Mouse (Mus musculus) intestine, embryonic 15.5 days (tissue): ENCODE measurements around the gene Rps6kc1. TPM values are rescaled to one million over a fixed set of nuclear protein-coding genes. Genes with fewer than 3 reads are reported as not detected.

Experiments
- ATAC-seq: fragments of 200-750 bp; cut with Nextera tagmentation; 2 replicates; pipeline ENCODE4 v1.8.0; 2017; ENCODE audit warnings: moderate TSS enrichment, moderate library complexity
- H3K27ac ChIP-seq: fragments of 300-500 bp; sonication (generic); 2 replicates; pipeline ENCODE4 v1.5.1; 2015; ENCODE audit warnings: mild to moderate bottlenecking, inconsistent platforms
- H3K27me3 ChIP-seq: fragments of 300-500 bp; sonication (generic); replicated peaks from 2 replicates; pipeline ENCODE4 v1.6.1; 2015; ENCODE audit warnings: inconsistent platforms
- H3K36me3 ChIP-seq: fragments of 300-500 bp; sonication (generic); 2 replicates; pipeline ENCODE4 v1.6.1; 2015; ENCODE audit warnings: inconsistent platforms
- H3K4me1 ChIP-seq: fragments of 300-500 bp; sonication (generic); replicated peaks from 2 replicates; pipeline ENCODE4 v1.6.1; 2015; ENCODE audit warnings: inconsistent platforms
- H3K4me2 ChIP-seq: fragments of 300-500 bp; sonication (generic); replicated peaks from 2 replicates; pipeline ENCODE4 v1.6.1; 2015; ENCODE audit warnings: mild to moderate bottlenecking, inconsistent platforms
- H3K4me3 ChIP-seq: fragments of 300-500 bp; sonication (generic); replicated peaks from 2 replicates; pipeline ENCODE4 v1.5.1; 2015; ENCODE audit warnings: inconsistent platforms
- H3K9ac ChIP-seq: fragments of 300-500 bp; sonication (generic); 2 replicates; pipeline ENCODE4 v1.6.1; 2015; ENCODE audit warnings: inconsistent platforms
- H3K9me3 ChIP-seq: fragments of 300-500 bp; sonication (generic); 2 replicates; pipeline ENCODE4 v1.6.1; 2016; ENCODE audit warnings: inconsistent platforms
- WGBS: fragments of 180-500 bp; shearing (Covaris S2); methylation state at CpG from one replicate; pipeline ENCODE4 v1.1.7; 2015; 5-methylcytosine and 5-hydroxymethylcytosine counted together
- polyA plus RNA-seq: library from polyadenylated mRNA; unstranded; fragments of >200 nt; fragmentation: Nextera tagmentation; extraction: Ambion mirVana; gene quantifications from 2 replicates; pipeline ENCODE4 v1.2.1, GENCODE M21; 2015

Rps6kc1 gene
- polyA plus RNA-seq, 1 experiment from 2014 or later = 12.1 TPM

DNA sequence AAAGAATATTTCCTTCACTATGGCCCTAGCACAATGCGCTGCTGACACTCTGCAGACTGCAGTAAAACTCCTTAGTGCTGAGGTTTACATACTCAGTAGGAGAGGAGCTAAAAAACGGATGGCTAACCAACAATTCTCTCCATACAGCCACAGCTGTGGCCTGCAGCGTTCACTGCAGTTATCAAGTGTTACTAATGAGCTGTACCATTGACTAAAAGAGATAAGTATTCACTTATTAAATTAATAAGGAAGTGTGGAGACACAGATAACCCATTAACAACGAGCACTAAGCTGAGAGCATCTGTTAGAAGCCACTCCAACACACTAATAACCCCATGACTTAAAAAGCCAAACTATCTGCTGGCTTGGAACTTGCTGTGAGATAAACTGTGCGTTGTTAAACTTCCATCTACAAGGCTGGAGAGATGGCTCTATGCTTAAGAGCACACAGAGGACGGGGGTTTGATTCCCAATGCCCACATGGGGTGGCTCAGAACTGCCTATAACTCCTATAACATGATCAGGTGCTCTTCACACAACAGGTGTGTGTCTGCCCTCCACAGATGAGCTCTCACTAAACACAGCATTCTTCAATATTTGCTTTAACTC lies 17.9 kb downstream of the Rps6kc1 start:
- Histone ChIP-seq H3K9me3 (no peaks in the 10 kb centered on the region), H3K27me3 (no peaks in the 10 kb centered on the region), H3K36me3 (0 out of 2 replicates have a peak, but pooled peaks cover under 1% of the 10 kb centered on the region), H3K9ac (no peak overlapping the region), H3K27ac (no peak overlapping the region), H3K4me2 (no peak overlapping the region), H3K4me3 (no peak overlapping the region), H3K4me1 (no peaks in the 10 kb centered on the region)
- ATAC-seq = no peak
- WGBS = 83% methylated on average over 6 of the region's 6 CpGs

GRCm38 (mm10) chr1:190888646-190889045 lies 22.9 kb downstream of the Rps6kc1 start:
- no peak for ATAC-seq
- H3K27ac ChIP-seq = no peak overlapping the region
- no peaks in the 10 kb centered on the region for H3K27me3 ChIP-seq
- H3K9me3 ChIP-seq = no peaks in the 10 kb centered on the region
- 0 out of 2 replicates have a peak, but pooled peaks cover 10% of the 10 kb centered on the region for H3K36me3 ChIP-seq
- 88% methylated on average over 16 of the region's 16 CpGs for WGBS
- no peak overlapping the region for H3K9ac ChIP-seq
- H3K4me1 ChIP-seq = no peaks in the 10 kb centered on the region
- H3K4me2 ChIP-seq = no peak overlapping the region
- no peak overlapping the region for H3K4me3 ChIP-seq

DNA sequence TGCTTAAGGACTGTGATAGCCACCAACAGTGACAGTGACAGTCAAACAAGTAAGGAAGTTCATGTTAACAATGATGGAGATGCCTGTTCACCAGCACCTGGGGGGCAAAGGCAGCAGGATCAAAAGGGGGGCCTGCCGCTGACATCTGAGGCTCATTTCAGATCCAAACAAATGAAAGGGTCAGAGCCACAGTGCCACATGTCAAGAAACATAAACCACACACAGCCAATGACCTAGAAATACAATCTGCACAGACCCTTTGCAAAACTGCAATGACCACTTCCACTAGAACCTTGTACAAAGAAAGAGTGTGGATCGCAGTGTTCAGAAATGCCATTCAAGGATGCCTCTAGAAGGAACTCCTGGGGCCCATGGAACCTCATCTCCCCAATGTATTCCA lies 23.5 kb downstream of the Rps6kc1 start:
- Histone ChIP-seq H3K27ac (no peak overlapping the region), H3K27me3 (no peaks in the 10 kb centered on the region), H3K4me3 (no peak overlapping the region), H3K36me3 (0 out of 2 replicates have a peak, but pooled peaks cover 12% of the 10 kb centered on the region), H3K9me3 (no peaks in the 10 kb centered on the region), H3K4me1 (no peaks in the 10 kb centered on the region), H3K4me2 (no peak overlapping the region), H3K9ac (no peak overlapping the region)
- 88% methylated on average over 2 of the region's 2 CpGs for WGBS
- no peak for ATAC-seq

DNA sequence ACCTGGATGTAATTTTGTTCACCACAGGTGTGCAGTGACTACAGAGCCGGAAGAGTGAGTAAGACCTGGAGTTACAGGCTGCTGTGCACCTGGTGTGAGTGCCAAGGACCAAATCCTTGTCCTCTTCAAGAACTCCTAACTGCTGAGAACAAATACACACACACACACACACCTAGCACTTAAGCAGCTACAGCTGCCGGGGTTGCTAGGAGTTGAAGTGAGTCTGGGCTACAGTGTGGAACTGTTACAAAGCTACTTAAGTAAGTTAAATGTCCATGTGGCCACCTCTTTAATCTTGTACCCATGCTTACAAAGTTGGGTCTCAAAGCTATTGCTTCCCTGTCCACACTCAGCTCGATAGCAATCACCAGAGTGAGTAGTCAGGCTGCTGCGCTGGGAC lies 25.6 kb downstream of the Rps6kc1 start:
- Histone ChIP-seq H3K27me3 (no peaks in the 10 kb centered on the region), H3K4me1 (no peaks in the 10 kb centered on the region), H3K9ac (no peak overlapping the region), H3K4me3 (no peak overlapping the region), H3K4me2 (no peak overlapping the region), H3K9me3 (no peaks in the 10 kb centered on the region), H3K36me3 (0 out of 2 replicates have a peak, but pooled peaks cover 13% of the 10 kb centered on the region), H3K27ac (no peak overlapping the region)
- 89% methylated on average over 4 of the region's 4 CpGs for WGBS
- ATAC-seq = no peak

DNA sequence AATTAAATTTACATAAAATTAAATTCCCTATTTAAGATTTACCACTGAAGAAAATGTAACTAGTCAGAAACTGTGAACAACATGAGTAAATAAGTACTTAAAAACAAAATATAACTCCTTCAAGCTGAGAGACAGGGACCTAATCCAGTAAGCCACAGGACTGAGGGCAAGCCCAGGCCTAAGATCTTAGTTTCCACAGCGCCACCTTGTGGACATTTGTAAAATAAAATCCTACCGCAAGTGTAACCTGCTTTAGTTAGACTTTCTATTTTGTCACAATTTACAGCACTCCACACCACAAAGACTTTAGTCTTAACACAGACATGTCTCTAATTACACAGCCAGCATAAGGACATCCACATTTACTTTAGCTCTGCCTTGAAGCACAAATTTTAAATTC lies 30.1 kb downstream of the Rps6kc1 start:
- no peaks in the 10 kb centered on the region for H3K27me3 ChIP-seq
- H3K4me1 ChIP-seq = no peaks in the 10 kb centered on the region
- H3K9ac ChIP-seq = no peak overlapping the region
- H3K27ac ChIP-seq = no peak overlapping the region
- no peaks in the 10 kb centered on the region for H3K9me3 ChIP-seq
- H3K36me3 ChIP-seq = peaks cover 7% of the 10 kb centered on the region; the same call in 1 of the 2 replicates
- H3K4me3 ChIP-seq = no peak overlapping the region
- ATAC-seq = peak; percentile 61; the same call in 1 of the 2 replicates
- WGBS = 6% methylated on average over 2 of the region's 2 CpGs
- H3K4me2 ChIP-seq = no peak overlapping the region

- no peak overlapping the region for H3K4me2 ChIP-seq
- no peaks in the 10 kb centered on the region for H3K27me3 ChIP-seq
- H3K36me3 ChIP-seq = peaks cover 3% of the 10 kb centered on the region; the same call in 1 of the 2 replicates
- H3K4me1 ChIP-seq = no peaks in the 10 kb centered on the region
- H3K9ac ChIP-seq = no peak overlapping the region
- 70% methylated on average over 6 of the region's 6 CpGs for whole genome bisulfite sequencing
- no peak overlapping the region for H3K27ac ChIP-seq
- no peak overlapping the region for H3K4me3 ChIP-seq
- no peaks in the 10 kb centered on the region for H3K9me3 ChIP-seq
- ATAC-seq = no peak
Observed at GRCm38 (mm10) chr1:190880638-190881037, 30.9 kb downstream of the Rps6kc1 start.

- Histone ChIP-seq H3K4me2 (no peak overlapping the region), H3K9ac (no peak overlapping the region), H3K9me3 (no peaks in the 10 kb centered on the region), H3K4me1 (no peaks in the 10 kb centered on the region), H3K27me3 (no peaks in the 10 kb centered on the region), H3K36me3 (no peaks in the 10 kb centered on the region; the same call in 1 of the 2 replicates), H3K4me3 (no peak overlapping the region), H3K27ac (no peak overlapping the region)
- no peak for ATAC-seq
- 90% methylated on average over 6 of the region's 6 CpGs for WGBS
Observed at GRCm38 (mm10) chr1:190875751-190876150, 35.8 kb downstream of the Rps6kc1 start.

DNA sequence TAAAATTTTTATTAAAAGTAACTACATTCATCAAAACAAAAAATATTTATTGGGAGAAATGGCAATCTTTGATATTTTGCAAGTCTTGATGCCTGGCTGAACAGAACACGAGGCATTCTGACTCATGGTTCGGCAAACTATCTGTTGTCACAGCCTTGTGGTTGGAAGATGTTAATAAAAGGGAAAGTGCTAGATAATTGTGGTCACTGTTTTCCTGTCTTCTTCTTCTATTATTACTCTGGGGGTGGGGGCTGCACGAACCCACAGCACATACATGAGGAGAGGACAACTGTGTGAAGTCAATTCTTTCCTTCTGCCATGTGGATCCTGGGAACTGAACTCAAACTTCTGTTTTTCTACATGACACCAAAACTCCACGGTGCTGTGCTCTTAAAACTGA lies 36.5 kb downstream of the Rps6kc1 start:
- Histone ChIP-seq H3K9ac (no peak overlapping the region), H3K27ac (no peak overlapping the region), H3K9me3 (no peaks in the 10 kb centered on the region), H3K4me2 (no peak overlapping the region), H3K36me3 (no peaks in the 10 kb centered on the region; the same call in 1 of the 2 replicates), H3K4me3 (no peak overlapping the region), H3K4me1 (no peaks in the 10 kb centered on the region), H3K27me3 (no peaks in the 10 kb centered on the region)
- WGBS = 85% methylated on average over 4 of the region's 4 CpGs
- no peak for ATAC-seq

- Histone ChIP-seq H3K4me1 (no peaks in the 10 kb centered on the region), H3K9ac (no peak overlapping the region), H3K27me3 (no peaks in the 10 kb centered on the region), H3K36me3 (no peaks in the 10 kb centered on the region), H3K9me3 (no peaks in the 10 kb centered on the region), H3K27ac (no peak overlapping the region), H3K4me2 (no peak overlapping the region), H3K4me3 (no peak overlapping the region)
- WGBS = 87% methylated on average over 12 of the region's 12 CpGs
- ATAC-seq = peak; percentile 39; the same call in 1 of the 2 replicates
Observed at GRCm38 (mm10) chr1:190871068-190871467, 40.5 kb downstream of the Rps6kc1 start.

GRCm38 (mm10) chr1:190869996-190870395 lies 41.6 kb downstream of the Rps6kc1 start:
- no peak overlapping the region for H3K9ac ChIP-seq
- no peak overlapping the region for H3K4me2 ChIP-seq
- no peak overlapping the region for H3K4me3 ChIP-seq
- H3K9me3 ChIP-seq = no peaks in the 10 kb centered on the region
- 88% methylated on average over 4 of the region's 4 CpGs for WGBS
- H3K27ac ChIP-seq = no peak overlapping the region; the same call in 1 of the 2 replicates
- ATAC-seq = peak; percentile 63; the same call in 1 of the 2 replicates
- H3K4me1 ChIP-seq = no peaks in the 10 kb centered on the region
- H3K36me3 ChIP-seq = no peaks in the 10 kb centered on the region
- no peaks in the 10 kb centered on the region for H3K27me3 ChIP-seq

DNA sequence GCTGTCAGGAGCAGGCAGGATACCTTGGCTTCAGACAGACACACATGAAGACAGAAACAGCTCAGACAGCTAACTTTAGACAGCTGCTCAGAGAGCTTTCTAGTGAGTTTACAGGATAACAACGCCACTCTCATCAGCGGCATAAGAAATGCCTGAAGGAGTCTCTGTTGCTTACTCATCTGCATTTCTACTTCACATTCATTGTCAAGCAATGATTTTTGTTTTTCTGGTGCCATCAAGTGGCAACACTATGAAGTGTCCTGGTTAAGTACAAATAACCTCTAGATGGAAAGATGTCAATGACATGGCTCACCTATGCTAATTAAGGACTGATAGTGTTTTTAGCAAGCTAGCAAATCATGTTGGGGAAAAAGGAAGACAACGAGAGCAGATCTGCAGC lies 42.8 kb downstream of the Rps6kc1 start:
- Histone ChIP-seq H3K4me3 (no peak overlapping the region), H3K27me3 (no peaks in the 10 kb centered on the region), H3K27ac (no peak overlapping the region), H3K36me3 (no peaks in the 10 kb centered on the region), H3K9me3 (no peaks in the 10 kb centered on the region), H3K4me1 (no peaks in the 10 kb centered on the region), H3K9ac (no peak overlapping the region), H3K4me2 (no peak overlapping the region)
- no peak for ATAC-seq
- 73% methylated on average over 3 of the region's 3 CpGs for WGBS

DNA sequence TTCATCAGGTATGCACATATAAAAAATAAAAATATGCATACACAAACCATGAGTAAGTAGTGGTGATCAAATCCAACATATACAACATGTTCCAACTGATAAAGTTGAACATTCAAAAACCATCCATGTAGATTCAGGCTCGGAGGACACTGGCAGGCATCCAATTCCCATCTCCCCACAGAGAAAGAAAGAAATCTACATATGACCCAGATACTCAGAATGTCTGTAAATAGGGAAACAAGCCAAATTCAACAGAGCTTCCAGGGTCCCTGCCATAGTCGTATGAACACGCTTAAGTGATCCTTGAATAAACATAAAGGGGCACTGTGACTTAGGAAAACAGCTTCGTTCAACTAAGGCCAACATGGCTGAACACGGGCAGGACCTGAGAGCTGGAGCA lies 49.9 kb downstream of the Rps6kc1 start:
- no peaks in the 10 kb centered on the region for H3K4me1 ChIP-seq
- no peaks in the 10 kb centered on the region for H3K9me3 ChIP-seq
- no peaks in the 10 kb centered on the region for H3K27me3 ChIP-seq
- ATAC-seq = no peak
- no peak overlapping the region for H3K4me2 ChIP-seq
- 56% methylated on average over 5 of the region's 5 CpGs for WGBS
- no peak overlapping the region for H3K27ac ChIP-seq
- H3K4me3 ChIP-seq = no peak overlapping the region
- H3K36me3 ChIP-seq = no peaks in the 10 kb centered on the region
- no peak overlapping the region for H3K9ac ChIP-seq

DNA sequence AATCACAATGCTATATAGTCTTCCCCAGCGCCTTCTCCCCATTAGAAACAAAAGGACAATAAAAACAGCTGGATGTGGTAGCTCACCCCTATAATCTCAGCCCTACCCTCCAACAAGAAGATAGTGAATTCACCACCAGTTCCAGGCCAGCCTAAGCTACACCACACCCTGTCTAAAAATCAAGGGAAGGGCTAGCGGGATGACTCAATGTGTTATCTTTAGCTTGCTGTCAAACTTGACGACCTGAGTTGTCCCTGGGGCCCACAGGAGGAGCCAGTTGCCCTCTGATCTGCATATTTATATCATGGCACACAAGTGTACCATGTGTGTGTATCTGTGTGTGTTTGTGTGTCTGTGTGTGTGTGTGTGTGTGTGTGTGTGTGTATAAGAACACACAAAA lies 57.1 kb downstream of the Rps6kc1 start:
- H3K4me1 ChIP-seq = no peaks in the 10 kb centered on the region
- H3K27me3 ChIP-seq = no peaks in the 10 kb centered on the region
- no peaks in the 10 kb centered on the region for H3K36me3 ChIP-seq
- no peak overlapping the region for H3K9ac ChIP-seq
- no peak overlapping the region for H3K27ac ChIP-seq
- no peaks in the 10 kb centered on the region for H3K9me3 ChIP-seq
- WGBS = 61% methylated on average over 3 of the region's 3 CpGs
- H3K4me2 ChIP-seq = no peak overlapping the region
- no peak overlapping the region for H3K4me3 ChIP-seq
- ATAC-seq = peak; percentile 20; the same call in 1 of the 2 replicates
